Comparison of ENCODE assay signal across 8 mouse cellular contexts in genomic region chr11:3648964-3649841, GRCm38 (mm10). TPM values are rescaled to one million over a fixed set of nuclear protein-coding genes. Genes with fewer than 3 reads are reported as not detected.
DNase-seq lines count a peak whose midpoint lies in the region; ATAC-seq lines count a peak whose summit lies in the region.

Gene Morc2a (plus strand): TSS chr11:3649191.

- peak within 1 kb of the TSS; percentile 84 for H3K4me3 ChIP-seq in intestine, embryonic 14.5 days (ENCODE audit: low read depth, low read length)

- WGBS in intestine, embryonic 14.5 days, result under 1% methylated on average over 81 of the region's 81 CpGs

- H3K9ac ChIP-seq in intestine, embryonic 14.5 days (ENCODE audit: low read length), result peak within 1 kb of the TSS; percentile 98

- peak; percentile 92 to 93 for DNase-seq in adrenal gland, adult 18-20 months (ENCODE audit: low spot score in 2 of 2)
- peak; percentile 98 for DNase-seq in embryo, embryonic 11 days
- DNase-seq in gastrocnemius, postnatal 25 days, result peak; percentile 97
- peak; percentile 97 for DNase-seq in intestine, embryonic 14.5 days (ENCODE audit: low spot score)
- peak; percentile 97 to 99 for DNase-seq in left cerebral cortex, postnatal 14 days (ENCODE audit: low spot score in 2 of 2)
- DNase-seq in mesoderm, embryonic 11.5 days (ENCODE audit: low read depth, low spot score), result peak; percentile 98
- peak; percentile 97 for DNase-seq in right cerebral cortex, postnatal 36 days (ENCODE audit: low spot score in 2 of 2)
- peak; percentile 98 for DNase-seq in yolk sac, embryonic 10.5 days (ENCODE audit: low spot score)

- H3K4me2 ChIP-seq in intestine, embryonic 14.5 days (ENCODE audit: low read length), result peak within 1 kb of the TSS; percentile 80

- H3K27ac ChIP-seq in intestine, embryonic 14.5 days (ENCODE audit: low read depth), result peak within 1 kb of the TSS; percentile 94

- peaks cover 21% of the 10 kb centered on the region for H3K9me3 ChIP-seq in intestine, embryonic 14.5 days (ENCODE audit: control insufficient read depth, low read length)

- intact Hi-C loops in left cerebral cortex, postnatal 14 days (cut with DNase I), result no loop called here

- H3K36me3 ChIP-seq in intestine, embryonic 14.5 days (ENCODE audit: control insufficient read depth, insufficient read depth, low read length), result peaks cover 44% of the 10 kb centered on the region

- peaks cover 8% of the 10 kb centered on the region for H3K4me1 ChIP-seq in intestine, embryonic 14.5 days (replicated peaks; ENCODE audit: control insufficient read depth, insufficient read depth, low read length)

- H3K27me3 ChIP-seq in intestine, embryonic 14.5 days (replicated peaks; ENCODE audit: control insufficient read depth, insufficient read depth, low read length), result no peaks in the 10 kb centered on the region

- peak; percentile 97 for ATAC-seq in intestine, embryonic 14.5 days (replicated peaks; ENCODE audit: low FRiP score, low TSS enrichment, low read depth)

RNA-seq across cellular contexts. Expression of gene Morc2a, which starts in this region (rescaled TPM):
- 10 to 100 TPM; 31.5 to 39.8 TPM for total RNA-seq in adrenal gland, adult 18-20 months (2021)
- total RNA-seq in gastrocnemius, postnatal 25 days (2021), result 10 to 100 TPM; 15.5 to 15.9 TPM
- 24.8 and 25.6 TPM in 2 replicates for polyA plus RNA-seq in intestine, embryonic 14.5 days (2014; fragmentation: Nextera tagmentation; extraction: Ambion mirVana)
- 10 to 100 TPM; 35.9 to 38.5 TPM for total RNA-seq in left cerebral cortex, postnatal 14 days (2021)

Comparison
In these comparisons a context has a peak if more than half of its experiments do, and no peak if none do; other contexts are left out.
1. Peak in every context shown above with its lines: DNase-seq, ATAC-seq, H3K4me3 ChIP-seq and H3K27ac ChIP-seq.